Mouse (Mus musculus): ENCODE measurements around the gene Gm11077. TPM values are rescaled to one million over a fixed set of nuclear protein-coding genes. Genes with fewer than 3 reads are reported as not detected.
A peak's percentile ranks its signal among the peaks of the same experiment; 100 is the strongest.

Gene Gm11077
- not detected in 2 replicates for polyA plus RNA-seq (2015; fragmentation: Nextera tagmentation; extraction: Ambion mirVana)

DNA sequence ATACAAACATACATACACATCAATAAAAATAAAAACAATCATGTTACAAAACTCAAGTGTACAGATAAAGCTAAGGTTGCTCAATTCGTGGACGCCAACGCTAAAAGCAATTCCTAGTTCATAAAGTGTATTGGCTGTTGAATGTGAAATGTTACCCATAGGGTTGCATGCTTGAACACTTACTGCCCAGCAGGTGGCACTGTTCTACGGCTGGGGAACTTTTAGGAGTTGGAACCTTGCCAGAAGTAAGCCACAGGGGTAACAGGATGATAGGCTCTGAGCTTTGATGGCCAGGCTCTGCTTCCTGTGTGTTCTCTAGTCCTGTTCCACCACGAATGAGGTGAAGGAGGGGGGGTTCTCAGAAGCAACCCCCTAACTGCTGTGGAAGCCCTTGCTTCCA is at the start of gene Gm11077:
Gene Gm11077 (plus strand): TSS at position 13 of the 400 bp plus-strand sequence.
- WGBS: 92% methylated on average over 5 of the region's 5 CpGs
- no peak within 1 kb of the TSS; the same call in 1 of the 2 replicates for H3K27ac ChIP-seq

GRCm38 (mm10) chr6:140680713-140681112 is 48.4 kb upstream of the Gm11077 start:
- H3K4me2 ChIP-seq: no peak overlapping the region
- H3K9me3 ChIP-seq: no peaks in the 10 kb centered on the region
- no peak for ATAC-seq (ENCODE audit: insufficient read depth, low FRiP score, low read depth)
- H3K36me3 ChIP-seq: no peaks in the 10 kb centered on the region
- H3K27ac ChIP-seq: no peak overlapping the region
- H3K27me3 ChIP-seq (replicated peaks): no peaks in the 10 kb centered on the region
- no peak overlapping the region for H3K9ac ChIP-seq
- H3K4me3 ChIP-seq (replicated peaks): no peak overlapping the region
- H3K4me1 ChIP-seq: 0 out of 2 replicates have a peak, but pooled peaks cover 5% of the 10 kb centered on the region
- 59% methylated on average over 7 of the region's 7 CpGs for WGBS

More for the DNA sequence above, at the start of gene Gm11077:
- H3K4me1 ChIP-seq: 0 out of 2 replicates have a peak, but pooled peaks cover 5% of the 10 kb centered on the region
- H3K27me3 ChIP-seq (replicated peaks): no peaks in the 10 kb centered on the region
- no peak within 1 kb of the TSS for H3K4me3 ChIP-seq (replicated peaks)
- no peak within 1 kb of the TSS for H3K4me2 ChIP-seq
- no peaks in the 10 kb centered on the region for H3K9me3 ChIP-seq
- no peak within 1 kb of the TSS for H3K9ac ChIP-seq
- no peaks in the 10 kb centered on the region for H3K36me3 ChIP-seq
- ATAC-seq (ENCODE audit: insufficient read depth, low FRiP score, low read depth): no peak

DNA sequence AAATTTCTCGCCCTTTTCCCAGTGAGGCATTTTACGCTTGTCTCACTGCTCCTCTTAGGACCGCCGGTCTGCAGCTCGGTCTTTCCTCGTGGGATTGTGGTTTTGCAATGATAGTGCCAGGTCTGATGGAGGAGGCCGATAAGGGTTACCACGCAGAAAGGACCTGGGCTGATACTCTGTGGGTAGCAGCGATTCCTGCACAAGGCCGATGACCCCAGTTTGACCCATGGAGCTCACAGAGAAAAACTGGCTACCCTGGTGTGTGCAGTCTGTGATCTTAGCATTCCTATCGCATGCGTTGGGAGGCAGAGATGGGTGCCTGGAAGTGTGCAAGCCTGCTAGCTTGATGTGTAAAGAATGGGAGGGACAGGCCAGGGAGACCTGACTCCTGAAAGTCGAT is 46.3 kb upstream of the Gm11077 start:
- Histone ChIP-seq H3K9ac (no peak overlapping the region), H3K9me3 (no peaks in the 10 kb centered on the region), H3K4me2 (no peak overlapping the region), H3K36me3 (no peaks in the 10 kb centered on the region), H3K4me1 (0 out of 2 replicates have a peak, but pooled peaks cover 5% of the 10 kb centered on the region), H3K4me3 (replicated peaks) (no peak overlapping the region), H3K27me3 (replicated peaks) (no peaks in the 10 kb centered on the region), H3K27ac (no peak overlapping the region)
- ATAC-seq (ENCODE audit: insufficient read depth, low FRiP score, low read depth): 0 out of 2 replicates have a peak, but pooled peaks have one; percentile 28
- WGBS: 38% methylated on average over 13 of the region's 13 CpGs

DNA sequence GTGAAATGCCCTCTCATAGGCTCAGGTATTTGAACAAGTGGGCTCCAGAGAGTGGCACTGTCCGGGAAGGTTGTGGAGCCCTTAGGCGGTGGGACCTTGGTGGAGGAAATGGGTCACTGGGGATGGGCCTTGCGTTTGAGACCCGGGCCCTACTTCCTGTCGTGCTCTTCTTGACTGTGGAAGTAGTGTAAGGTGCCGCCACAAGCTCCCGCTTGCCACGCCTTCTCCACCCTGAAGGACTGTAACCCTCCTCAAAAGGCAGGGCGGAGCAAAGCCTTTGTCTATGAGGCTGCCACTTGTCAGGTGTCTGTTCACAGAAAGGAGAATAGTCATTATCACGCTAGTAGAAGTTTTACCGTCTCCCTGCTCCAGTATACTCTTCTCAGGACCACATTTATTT is 44.7 kb upstream of the Gm11077 start:
- Histone ChIP-seq H3K9me3 (no peaks in the 10 kb centered on the region), H3K9ac (no peak overlapping the region), H3K27ac (no peak overlapping the region), H3K27me3 (replicated peaks) (no peaks in the 10 kb centered on the region), H3K4me2 (no peak overlapping the region), H3K4me1 (no peaks in the 10 kb centered on the region; the same call in 1 of the 2 replicates), H3K36me3 (no peaks in the 10 kb centered on the region), H3K4me3 (replicated peaks) (no peak overlapping the region)
- no peak for ATAC-seq (ENCODE audit: insufficient read depth, low FRiP score, low read depth)
- WGBS: 84% methylated on average over 11 of the region's 11 CpGs

- Histone ChIP-seq H3K4me3 (replicated peaks) (no peak overlapping the region), H3K9ac (no peak overlapping the region), H3K9me3 (no peaks in the 10 kb centered on the region), H3K4me2 (no peak overlapping the region), H3K36me3 (no peaks in the 10 kb centered on the region), H3K27ac (peak overlapping the region; percentile 63), H3K27me3 (replicated peaks) (no peaks in the 10 kb centered on the region), H3K4me1 (peaks cover 2% of the 10 kb centered on the region; the same call in 1 of the 2 replicates)
- 56% methylated on average over 16 of the region's 16 CpGs for WGBS
- ATAC-seq (ENCODE audit: insufficient read depth, low FRiP score, low read depth): no peak; the same call in 1 of the 2 replicates
Observed at GRCm38 (mm10) chr6:140689617-140690404, 39.3 kb upstream of the Gm11077 start.

- H3K4me2 ChIP-seq: no peak overlapping the region
- ATAC-seq (ENCODE audit: insufficient read depth, low FRiP score, low read depth): no peak
- WGBS: 68% methylated on average over 6 of the region's 6 CpGs
Observed at GRCm38 (mm10) chr6:140692160-140692559, 36.9 kb upstream of the Gm11077 start.

GRCm38 (mm10) chr6:140696192-140696879 is 32.7 kb upstream of the Gm11077 start:
- no peak overlapping the region for H3K27ac ChIP-seq
- ATAC-seq (ENCODE audit: insufficient read depth, low FRiP score, low read depth): no peak
- no peaks in the 10 kb centered on the region for H3K27me3 ChIP-seq (replicated peaks)
- no peaks in the 10 kb centered on the region for H3K36me3 ChIP-seq
- H3K9ac ChIP-seq: no peak overlapping the region
- H3K4me3 ChIP-seq (replicated peaks): no peak overlapping the region
- H3K4me1 ChIP-seq: no peaks in the 10 kb centered on the region
- WGBS: 54% methylated on average over 12 of the region's 12 CpGs
- no peaks in the 10 kb centered on the region for H3K9me3 ChIP-seq
- H3K4me2 ChIP-seq: no peak overlapping the region

More at GRCm38 (mm10) chr6:140692160-140692559, 36.9 kb upstream of the Gm11077 start:
- no peak overlapping the region for H3K27ac ChIP-seq
- no peak overlapping the region for H3K9ac ChIP-seq
- no peaks in the 10 kb centered on the region for H3K27me3 ChIP-seq (replicated peaks)
- no peaks in the 10 kb centered on the region for H3K9me3 ChIP-seq
- H3K36me3 ChIP-seq: no peaks in the 10 kb centered on the region
- H3K4me1 ChIP-seq: peaks cover 2% of the 10 kb centered on the region; the same call in 1 of the 2 replicates
- H3K4me3 ChIP-seq (replicated peaks): no peak overlapping the region

DNA sequence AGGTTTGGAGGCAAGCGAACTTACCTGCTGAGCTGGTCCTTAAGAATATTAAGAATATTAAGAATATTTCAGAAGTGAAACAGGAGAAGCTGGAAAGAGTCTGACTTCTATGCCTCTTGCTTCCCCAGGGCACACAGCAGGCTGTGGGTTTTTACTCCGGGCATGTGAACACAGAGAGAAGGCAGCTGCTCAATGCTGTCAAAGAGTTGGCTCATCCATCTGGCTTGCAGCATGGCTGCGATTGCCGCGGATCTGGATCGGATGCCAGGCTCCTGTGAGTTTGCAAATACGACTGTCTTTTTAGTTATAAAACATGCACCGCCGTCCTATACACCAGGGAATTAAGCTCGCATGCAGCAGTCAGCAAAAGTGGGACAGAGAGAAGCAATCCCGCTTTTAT is 31.1 kb upstream of the Gm11077 start:
- Histone ChIP-seq H3K4me1 (no peaks in the 10 kb centered on the region), H3K36me3 (no peaks in the 10 kb centered on the region), H3K9me3 (no peaks in the 10 kb centered on the region), H3K9ac (no peak overlapping the region), H3K27ac (no peak overlapping the region), H3K4me3 (replicated peaks) (no peak overlapping the region), H3K27me3 (replicated peaks) (no peaks in the 10 kb centered on the region), H3K4me2 (no peak overlapping the region)
- no peak for ATAC-seq (ENCODE audit: insufficient read depth, low FRiP score, low read depth)
- 78% methylated on average over 11 of the region's 11 CpGs for WGBS

DNA sequence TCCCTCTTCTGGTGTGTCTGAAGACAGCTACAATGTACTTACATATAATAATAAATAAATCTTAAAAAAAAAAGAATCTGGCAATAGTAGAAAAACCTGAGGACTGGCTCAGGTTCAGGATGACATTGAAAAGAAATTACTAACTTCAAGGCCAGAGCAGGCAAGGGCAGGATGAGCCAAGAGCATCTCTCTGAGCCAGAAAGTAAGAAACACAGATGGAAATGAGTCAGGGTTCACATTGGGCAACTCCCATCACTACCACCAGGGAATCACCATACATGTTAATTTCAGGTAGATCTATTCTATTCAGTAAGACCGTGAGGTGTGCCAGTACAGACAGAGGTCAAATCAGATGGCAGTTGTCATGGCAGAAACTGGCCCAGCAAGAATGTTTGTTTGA is 30.5 kb upstream of the Gm11077 start:
- Histone ChIP-seq H3K4me2 (no peak overlapping the region), H3K4me1 (no peaks in the 10 kb centered on the region), H3K36me3 (no peaks in the 10 kb centered on the region), H3K9ac (no peak overlapping the region), H3K27me3 (replicated peaks) (no peaks in the 10 kb centered on the region), H3K4me3 (replicated peaks) (no peak overlapping the region), H3K9me3 (no peaks in the 10 kb centered on the region), H3K27ac (no peak overlapping the region)
- 74% methylated on average over 1 of the region's 1 CpGs for WGBS
- ATAC-seq (ENCODE audit: insufficient read depth, low FRiP score, low read depth): no peak

GRCm38 (mm10) chr6:140701259-140701658 is 27.8 kb upstream of the Gm11077 start:
- H3K4me3 ChIP-seq (replicated peaks): no peak overlapping the region
- 70% methylated on average over 6 of the region's 6 CpGs for WGBS
- no peaks in the 10 kb centered on the region for H3K36me3 ChIP-seq
- H3K27me3 ChIP-seq (replicated peaks): no peaks in the 10 kb centered on the region
- H3K9me3 ChIP-seq: no peaks in the 10 kb centered on the region
- H3K4me1 ChIP-seq: no peaks in the 10 kb centered on the region
- no peak overlapping the region for H3K4me2 ChIP-seq
- no peak overlapping the region for H3K27ac ChIP-seq
- ATAC-seq (ENCODE audit: insufficient read depth, low FRiP score, low read depth): no peak
- H3K9ac ChIP-seq: no peak overlapping the region

GRCm38 (mm10) chr6:140705132-140705531 is 24.0 kb upstream of the Gm11077 start:
- H3K4me1 ChIP-seq: no peaks in the 10 kb centered on the region
- no peaks in the 10 kb centered on the region for H3K27me3 ChIP-seq (replicated peaks)
- no peak overlapping the region for H3K27ac ChIP-seq
- H3K36me3 ChIP-seq: no peaks in the 10 kb centered on the region
- H3K4me3 ChIP-seq (replicated peaks): no peak overlapping the region
- no peak overlapping the region for H3K9ac ChIP-seq
- H3K4me2 ChIP-seq: no peak overlapping the region
- no peaks in the 10 kb centered on the region for H3K9me3 ChIP-seq
- ATAC-seq (ENCODE audit: insufficient read depth, low FRiP score, low read depth): no peak
- 89% methylated on average over 10 of the region's 10 CpGs for WGBS

GRCm38 (mm10) chr6:140706056-140706455 is 23.0 kb upstream of the Gm11077 start:
- Histone ChIP-seq H3K4me3 (replicated peaks) (no peak overlapping the region), H3K4me2 (no peak overlapping the region), H3K4me1 (no peaks in the 10 kb centered on the region), H3K27ac (no peak overlapping the region), H3K27me3 (replicated peaks) (no peaks in the 10 kb centered on the region), H3K9ac (no peak overlapping the region), H3K9me3 (no peaks in the 10 kb centered on the region), H3K36me3 (no peaks in the 10 kb centered on the region)
- WGBS: 97% methylated on average over 5 of the region's 5 CpGs
- no peak for ATAC-seq (ENCODE audit: insufficient read depth, low FRiP score, low read depth)

Data from stomach, embryonic 15.5 days (tissue).